Mouse (Mus musculus): Measurements from ENCODE around the gene Mboat1. TPM values are rescaled to one million over a fixed set of nuclear protein-coding genes. Genes with fewer than 3 reads are reported as not detected.

Mboat1 gene
- polyA plus RNA-seq, 1 experiment from 2014 or later, result 2.6 TPM

DNA sequence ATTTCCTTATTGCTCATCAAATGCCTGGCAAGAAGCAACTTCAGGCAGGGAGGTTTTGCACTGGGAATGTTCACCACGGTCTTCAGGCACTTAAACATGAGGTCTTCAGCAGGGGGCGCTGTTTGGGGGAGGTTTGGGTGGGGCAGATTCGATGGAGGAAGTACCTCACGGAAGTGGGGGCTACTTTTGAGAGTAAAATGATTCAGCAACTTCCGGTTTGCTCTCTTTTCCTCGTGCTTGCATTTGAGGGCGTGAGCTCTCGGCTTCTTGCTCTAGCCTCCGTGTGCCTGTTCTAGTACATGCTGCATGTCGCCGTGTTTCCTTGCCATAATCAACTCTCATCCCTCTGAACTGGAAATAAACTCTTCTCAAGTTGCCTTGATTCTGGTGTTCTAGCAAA is 129.7 kb downstream of the Mboat1 start:
- no peak for ATAC-seq (ENCODE audit: insufficient number of reproducible peaks, low FRiP score)

GRCm38 (mm10) chr13:30272040-30272686 is 135.9 kb downstream of the Mboat1 start:
- Histone ChIP-seq H3K36me3 (no peaks in the 10 kb centered on the region), H3K9me3 (replicated peaks) (peaks cover 8% of the 10 kb centered on the region), H3K4me2 (no peak overlapping the region), H3K27ac (ENCODE audit: poor library complexity, severe bottlenecking) (no peak overlapping the region), H3K9ac (no peak overlapping the region), H3K4me1 (replicated peaks) (no peaks in the 10 kb centered on the region), H3K4me3 (no peak overlapping the region), H3K27me3 (replicated peaks) (no peaks in the 10 kb centered on the region)
- 15% methylated on average over 6 of the region's 6 CpGs for WGBS
- no peak for ATAC-seq (ENCODE audit: insufficient number of reproducible peaks, low FRiP score)

More for the DNA sequence above, 129.7 kb downstream of the Mboat1 start:
- H3K9ac ChIP-seq, result no peak overlapping the region
- no peaks in the 10 kb centered on the region for H3K27me3 ChIP-seq (replicated peaks)
- no peaks in the 10 kb centered on the region for H3K4me1 ChIP-seq (replicated peaks)
- H3K4me2 ChIP-seq, result no peak overlapping the region
- WGBS, result 86% methylated on average over 11 of the region's 11 CpGs
- no peak overlapping the region for H3K27ac ChIP-seq (ENCODE audit: poor library complexity, severe bottlenecking)
- H3K4me3 ChIP-seq, result no peak overlapping the region
- H3K36me3 ChIP-seq, result no peaks in the 10 kb centered on the region
- H3K9me3 ChIP-seq (replicated peaks), result peaks cover 14% of the 10 kb centered on the region

Other genes starting within 250 kb of the Mboat1 start
- 13.5 and 14.5 TPM in 2 replicates for gene E2f3, start 150.4 kb upstream of the Mboat1 start, polyA plus RNA-seq (2016; fragmentation: Nextera tagmentation; extraction: Ambion mirVana)
- 8.2 and 8.4 TPM in 2 replicates for gene Agtr1a, start 200.0 kb downstream of the Mboat1 start, polyA plus RNA-seq (2016; fragmentation: Nextera tagmentation; extraction: Ambion mirVana)

Data from heart, embryonic 12.5 days (tissue).